Mouse (Mus musculus) lung, embryonic 14.5 days (tissue): ENCODE measurements around the gene Bhlhe40. TPM values are rescaled to one million over a fixed set of nuclear protein-coding genes. Genes with fewer than 3 reads are reported as not detected.

ENCODE experiments used
- ATAC-seq: fragments of 200-750 bp; cut with Nextera tagmentation; 2 replicates; pipeline ENCODE4 v1.8.0; 2017; ENCODE audit warnings: mild to moderate bottlenecking, moderate TSS enrichment, moderate library complexity; ENCODE audit not compliant: insufficient read depth
- DNase-seq: peaks from one replicate; pipeline ENCODE4 v3.0.0-alpha.2; 2015
- H3K27ac ChIP-seq: fragments of 300-500 bp; sonication (generic); 2 replicates; pipeline ENCODE4 v1.5.1; 2014; ENCODE audit warnings: low read depth, mild to moderate bottlenecking, moderate library complexity
- H3K27me3 ChIP-seq: fragments of 300-500 bp; sonication (generic); 2 replicates; pipeline ENCODE4 v1.6.1; 2014; ENCODE audit warnings: low read length, control low read depth; ENCODE audit not compliant: insufficient read depth
- H3K36me3 ChIP-seq: fragments of 300-500 bp; sonication (generic); 2 replicates; pipeline ENCODE4 v1.6.1; 2014; ENCODE audit warnings: control low read depth; ENCODE audit not compliant: insufficient read depth
- H3K4me1 ChIP-seq: fragments of 300-500 bp; sonication (generic); 2 replicates; pipeline ENCODE4 v1.6.1; 2014; ENCODE audit warnings: antibody characterized with exemption, control low read depth; ENCODE audit not compliant: insufficient read depth
- H3K4me2 ChIP-seq: fragments of 300-500 bp; sonication (generic); 2 replicates; pipeline ENCODE4 v1.6.1; 2014; ENCODE audit warnings: mild to moderate bottlenecking
- H3K4me3 ChIP-seq: fragments of 300-500 bp; sonication (generic); 2 replicates; pipeline ENCODE4 v1.5.1; 2014; ENCODE audit warnings: low read depth, low read length
- H3K9ac ChIP-seq: fragments of 300-500 bp; sonication (generic); 2 replicates; pipeline ENCODE4 v1.6.1; 2014
- H3K9me3 ChIP-seq: fragments of 300-500 bp; sonication (generic); 2 replicates; pipeline ENCODE4 v1.6.1; 2016; ENCODE audit warnings: low read depth, low read length, control low read depth
- CTCF ChIP-seq: IDR thresholded peaks from 2 replicates; pipeline ENCODE4 v1.5.1; 2016; ENCODE audit warnings: antibody characterized with exemption, low read depth
- WGBS: fragments of 180-500 bp; shearing (Covaris S2); extraction: QIAGEN DNeasy Blood & Tissue Kit; methylation state at CpG from one replicate; pipeline ENCODE4 v1.1.7; 2014; 5-methylcytosine and 5-hydroxymethylcytosine counted together
- polyA plus RNA-seq: library from polyadenylated mRNA; unstranded; fragments of >200 nt; fragmentation: Nextera tagmentation; extraction: Ambion mirVana; gene quantifications from 2 replicates; pipeline ENCODE4 v1.2.1, GENCODE M21; 2014

The Bhlhe40 gene
- polyA plus RNA-seq, 1 experiment from 2014 or later: 8.8 TPM

DNA sequence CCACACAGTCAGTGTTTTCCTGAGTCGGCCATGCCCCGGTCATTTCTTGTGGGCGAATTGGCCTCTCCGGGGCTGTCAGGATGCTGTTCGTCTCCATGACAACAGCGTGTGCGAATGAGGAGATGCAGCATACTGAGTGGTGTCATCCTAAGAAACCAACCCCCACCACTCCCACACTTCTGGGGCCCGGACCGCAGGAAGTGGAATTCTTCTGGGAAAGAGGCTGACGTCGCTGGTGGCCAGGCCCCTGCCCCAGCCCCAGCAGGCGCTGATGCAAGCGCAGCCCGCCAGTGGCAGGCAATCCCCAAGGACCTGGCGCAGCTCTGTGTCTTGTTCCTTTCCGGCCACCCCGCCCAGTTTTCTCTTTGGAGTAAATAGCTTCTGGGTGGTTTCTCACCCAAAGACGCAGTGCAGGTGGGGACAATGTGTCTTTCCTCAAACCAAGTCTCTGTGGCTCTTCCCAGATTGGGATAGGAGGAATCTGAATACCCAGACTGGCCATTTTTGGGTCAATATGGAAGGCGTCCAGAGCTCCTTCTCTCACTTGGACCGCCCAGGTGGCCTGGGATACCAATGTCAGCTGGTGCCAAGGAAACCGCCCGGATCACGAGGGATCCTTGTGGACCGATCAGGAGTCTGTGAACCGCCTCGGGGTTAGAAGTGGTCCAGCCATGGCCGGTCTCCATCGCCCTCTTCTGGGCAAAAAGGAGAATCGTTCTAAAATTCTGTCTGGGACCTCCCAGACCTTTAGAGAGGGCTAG, 49.2 kb downstream of the Bhlhe40 start:
- peak; percentile 85 for TF ChIP-seq CTCF
- Histone ChIP-seq H3K36me3 (no peaks in the 10 kb centered on the region), H3K9ac (peak overlapping the region; percentile 27), H3K9me3 (no peaks in the 10 kb centered on the region), H3K27ac (peak overlapping the region; percentile 15; the same call in 1 of the 2 replicates), H3K27me3 (no peaks in the 10 kb centered on the region), H3K4me1 (no peaks in the 10 kb centered on the region; the same call in 1 of the 2 replicates), H3K4me2 (peak overlapping the region; percentile 83), H3K4me3 (peak overlapping the region; percentile 25)
- peak; percentile 91 for DNase-seq
- peak; percentile 92 for ATAC-seq
- under 1% methylated on average over 29 of the region's 29 CpGs for WGBS

- H3K9ac ChIP-seq: no peak overlapping the region
- DNase-seq (no peak), ATAC-seq (no peak)
- no peak overlapping the region for H3K4me3 ChIP-seq
- H3K4me2 ChIP-seq: no peak overlapping the region
- H3K9me3 ChIP-seq: no peaks in the 10 kb centered on the region
- 0 out of 2 replicates have a peak, but pooled peaks have one; percentile 16 for TF ChIP-seq CTCF
- H3K36me3 ChIP-seq: no peaks in the 10 kb centered on the region
- 68% methylated on average over 3 of the region's 3 CpGs for WGBS
- H3K27ac ChIP-seq: no peak overlapping the region
- no peaks in the 10 kb centered on the region for H3K27me3 ChIP-seq
- no peaks in the 10 kb centered on the region; the same call in 1 of the 2 replicates for H3K4me1 ChIP-seq
These were observed 50.2 kb downstream of the Bhlhe40 start for GRCm38 (mm10) chr6:108710667-108711066.

DNA sequence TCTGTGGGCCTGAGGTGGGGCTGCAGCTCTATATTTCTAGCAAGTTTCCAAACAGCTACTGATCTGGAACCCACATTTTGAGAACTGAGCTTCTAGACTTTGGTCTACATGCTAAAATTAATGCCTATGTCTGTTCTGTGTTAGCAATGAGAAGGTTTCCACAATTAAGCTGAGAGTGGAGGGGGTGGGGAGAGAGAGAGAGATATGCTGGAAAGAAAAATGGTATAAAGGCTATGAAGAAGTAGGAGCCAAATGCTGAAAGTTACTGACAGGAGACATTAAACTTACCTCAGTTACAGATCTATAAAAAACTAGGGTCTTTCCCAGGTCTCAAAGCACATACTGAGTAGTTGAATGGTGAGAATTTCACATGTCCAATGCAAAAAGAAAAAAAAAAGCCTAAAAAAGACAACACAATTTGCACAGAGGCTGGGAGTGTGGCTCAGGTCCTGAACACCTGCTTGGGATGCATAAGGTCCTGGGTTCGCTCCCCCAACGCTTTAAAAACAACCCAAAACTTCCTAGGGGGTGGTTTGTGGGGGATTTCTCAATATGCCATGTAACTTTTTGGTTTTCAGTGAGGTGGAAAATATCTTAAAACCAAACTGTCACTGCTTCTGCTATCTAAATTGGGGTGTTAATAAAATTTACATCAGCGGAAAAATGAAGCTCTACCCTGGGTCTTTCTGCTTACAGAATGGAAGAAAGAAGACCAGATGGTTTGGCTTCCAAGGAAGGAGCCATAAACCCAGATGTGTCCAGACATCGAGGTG, 50.9 kb downstream of the Bhlhe40 start:
- WGBS: 78% methylated on average over 4 of the region's 4 CpGs
- no peaks in the 10 kb centered on the region; the same call in 1 of the 2 replicates for H3K4me1 ChIP-seq

DNA sequence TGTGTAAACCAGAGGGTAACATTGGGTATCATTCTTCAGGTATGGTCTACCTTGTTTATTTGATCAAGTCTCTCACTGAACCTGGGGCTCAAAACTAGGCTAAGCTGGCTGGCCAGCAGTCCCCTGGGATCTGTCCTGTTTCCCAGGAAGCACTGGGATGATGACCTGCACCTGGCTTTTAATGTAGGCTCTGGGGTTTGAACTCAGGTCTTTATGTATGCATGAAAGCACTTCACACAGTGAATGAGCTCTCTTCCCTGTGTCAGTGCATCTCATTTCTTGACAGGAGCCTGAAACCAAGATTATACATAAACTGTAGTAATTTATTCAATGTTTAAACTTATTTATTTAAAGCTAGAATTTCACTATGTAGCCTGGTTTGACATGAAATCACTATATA, 51.7 kb downstream of the Bhlhe40 start:
- no peak for TF ChIP-seq CTCF
- ATAC-seq (no peak), DNase-seq (no peak)
- Histone ChIP-seq H3K4me3 (no peak overlapping the region), H3K27me3 (no peaks in the 10 kb centered on the region), H3K9ac (no peak overlapping the region), H3K36me3 (no peaks in the 10 kb centered on the region), H3K4me2 (no peak overlapping the region), H3K4me1 (no peaks in the 10 kb centered on the region; the same call in 1 of the 2 replicates), H3K27ac (no peak overlapping the region), H3K9me3 (no peaks in the 10 kb centered on the region)

More for the DNA sequence above, 50.9 kb downstream of the Bhlhe40 start:
- DNase-seq (no peak), ATAC-seq (no peak)
- H3K4me3 ChIP-seq: no peak overlapping the region
- no peaks in the 10 kb centered on the region for H3K27me3 ChIP-seq
- no peak overlapping the region for H3K4me2 ChIP-seq
- no peaks in the 10 kb centered on the region for H3K9me3 ChIP-seq
- no peaks in the 10 kb centered on the region for H3K36me3 ChIP-seq
- no peak overlapping the region for H3K27ac ChIP-seq
- no peak overlapping the region for H3K9ac ChIP-seq
- TF ChIP-seq CTCF: no peak

- 43% methylated on average over 7 of the region's 7 CpGs for WGBS
- Histone ChIP-seq H3K9me3 (no peaks in the 10 kb centered on the region), H3K9ac (no peak overlapping the region), H3K4me2 (no peak overlapping the region), H3K27me3 (no peaks in the 10 kb centered on the region), H3K27ac (no peak overlapping the region), H3K36me3 (no peaks in the 10 kb centered on the region), H3K4me3 (no peak overlapping the region), H3K4me1 (no peaks in the 10 kb centered on the region; the same call in 1 of the 2 replicates)
- ATAC-seq: no peak
- TF ChIP-seq CTCF: no peak
- no peak for DNase-seq
These were observed 52.9 kb downstream of the Bhlhe40 start for GRCm38 (mm10) chr6:108713175-108713974.

Other genes with a start within 250 kb of the Bhlhe40 start
- 77.9 and 79.6 TPM in 2 replicates for gene Arl8b, start 122.5 kb downstream of the Bhlhe40 start, polyA plus RNA-seq
- gene Edem1, start 168.0 kb downstream of the Bhlhe40 start, polyA plus RNA-seq: 36.4 and 41.5 TPM in 2 replicates